In genomic region chr6:47903587-47903986, GRCm38 (mm10) we compare ENCODE assay signal across 21 mouse cellular contexts. TPM values are rescaled to one million over a fixed set of nuclear protein-coding genes. Genes with fewer than 3 reads are reported as not detected.
DNase-seq lines count a peak whose midpoint lies in the region; ATAC-seq and TF ChIP-seq lines count a peak whose summit lies in the region.
"Had no signal": no experiment of that assay in that cellular context is flagged by ENCODE, and none has a peak within 500 bp of the region (broad histone marks: within the 10 kb centered on the region; RNA-seq: fewer than 3 reads in every experiment).

No protein-coding gene starts in this region.

- no peak for ATAC-seq in midbrain, postnatal 0 days (ENCODE audit: low FRiP score)
- no peak for ATAC-seq in midbrain, embryonic 13.5 days
- no peak for ATAC-seq in forebrain, embryonic 13.5 days
- ATAC-seq: inflammation-experienced regulatory T-cells, adult 6 months; lung, postnatal 0 days had no signal

- no peak overlapping the region for H3K4me3 ChIP-seq in heart, embryonic 10.5 days
- H3K4me3 ChIP-seq in midbrain, postnatal 0 days (ENCODE audit: low read depth, low read length): no peak overlapping the region
- no peak overlapping the region for H3K4me3 ChIP-seq in midbrain, embryonic 13.5 days (replicated peaks)
- no peak overlapping the region for H3K4me3 ChIP-seq in forebrain, embryonic 13.5 days
- H3K4me3 ChIP-seq: embryonic facial prominence, embryonic 15.5 days; forebrain, embryonic 12.5 days; heart, adult 2 months; limb, embryonic 10.5 days; liver, embryonic 13.5 days had no signal

- H3K9me3 ChIP-seq in heart, embryonic 10.5 days: peaks cover 9% of the 10 kb centered on the region; the same call in 1 of the 2 replicates
- H3K9me3 ChIP-seq in midbrain, postnatal 0 days (ENCODE audit: low read length): no peaks in the 10 kb centered on the region
- H3K9me3 ChIP-seq in midbrain, embryonic 13.5 days: no peaks in the 10 kb centered on the region
- no peaks in the 10 kb centered on the region for H3K9me3 ChIP-seq in forebrain, embryonic 13.5 days (replicated peaks)
- H3K9me3 ChIP-seq: embryonic facial prominence, embryonic 15.5 days; forebrain, embryonic 12.5 days; limb, embryonic 10.5 days had no signal

- H3K27ac ChIP-seq in heart, embryonic 10.5 days: no peak overlapping the region
- no peak overlapping the region for H3K27ac ChIP-seq in midbrain, postnatal 0 days (ENCODE audit: low read depth, low read length)
- no peak overlapping the region for H3K27ac ChIP-seq in midbrain, embryonic 13.5 days
- no peak overlapping the region for H3K27ac ChIP-seq in forebrain, embryonic 13.5 days
- H3K27ac ChIP-seq: embryonic facial prominence, embryonic 15.5 days; forebrain, embryonic 12.5 days; heart, adult 2 months; limb, embryonic 10.5 days; liver, embryonic 13.5 days had no signal

- no peak overlapping the region for H3K4me2 ChIP-seq in midbrain, postnatal 0 days (ENCODE audit: low read depth, low read length, poor library complexity, severe bottlenecking)
- no peak overlapping the region for H3K4me2 ChIP-seq in midbrain, embryonic 13.5 days (replicated peaks)
- no peak overlapping the region for H3K4me2 ChIP-seq in forebrain, embryonic 13.5 days
- H3K4me2 ChIP-seq: embryonic facial prominence, embryonic 15.5 days; forebrain, embryonic 12.5 days; liver, embryonic 13.5 days had no signal

- H3K9ac ChIP-seq in midbrain, postnatal 0 days (replicated peaks; ENCODE audit: low read length, poor library complexity, severe bottlenecking): no peak overlapping the region
- no peak overlapping the region for H3K9ac ChIP-seq in midbrain, embryonic 13.5 days (replicated peaks)
- no peak overlapping the region for H3K9ac ChIP-seq in forebrain, embryonic 13.5 days
- H3K9ac ChIP-seq: embryonic facial prominence, embryonic 15.5 days; forebrain, embryonic 12.5 days; liver, embryonic 13.5 days had no signal

- TF ChIP-seq CTCF in midbrain, postnatal 0 days (IDR thresholded peaks at IDR 0.05): no peak

- peaks cover 83% of the 10 kb centered on the region for H3K36me3 ChIP-seq in heart, embryonic 10.5 days
- peaks cover 51% of the 10 kb centered on the region for H3K36me3 ChIP-seq in midbrain, postnatal 0 days (ENCODE audit: insufficient read depth, low read length)
- peaks cover 91% of the 10 kb centered on the region for H3K36me3 ChIP-seq in midbrain, embryonic 13.5 days
- peaks cover 97% of the 10 kb centered on the region for H3K36me3 ChIP-seq in forebrain, embryonic 13.5 days (ENCODE audit: poor library complexity, severe bottlenecking)

- peak; percentile 89 for DNase-seq in heart, adult 11 months
- DNase-seq in heart, embryonic 10.5 days (ENCODE audit: low spot score): no peak
- DNase-seq in midbrain, postnatal 0 days (ENCODE audit: low spot score): peak; percentile 15
- DNase-seq in cerebellum, adult 8-10 months: peak; percentile 72
- DNase-seq in skeletal muscle tissue, adult 2 months (ENCODE audit: low read depth, low spot score): peak; percentile 18
- no peak for DNase-seq in kidney, postnatal 25 days
- DNase-seq: heart, adult 2 months; kidney, adult 9 months; layer of hippocampus, postnatal 36 days; liver, embryonic 13.5 days; midbrain, embryonic 14.5 days; retina, postnatal 1 day; right cerebral cortex, postnatal 4 days; thymus, postnatal 36 days had no signal

- H3K27me3 ChIP-seq in heart, embryonic 10.5 days (ENCODE audit: insufficient read depth, poor library complexity, severe bottlenecking): peaks cover 51% of the 10 kb centered on the region
- no peaks in the 10 kb centered on the region for H3K27me3 ChIP-seq in midbrain, postnatal 0 days (ENCODE audit: insufficient read depth, low read length)
- H3K27me3 ChIP-seq in midbrain, embryonic 13.5 days: peaks cover 16% of the 10 kb centered on the region
- H3K27me3 ChIP-seq in forebrain, embryonic 13.5 days: peaks cover 15% of the 10 kb centered on the region; the same call in 1 of the 2 replicates
- H3K27me3 ChIP-seq: embryonic facial prominence, embryonic 15.5 days; liver, embryonic 13.5 days had no signal

- WGBS in heart, embryonic 10.5 days: 82% methylated on average over 4 of the region's 4 CpGs
- 77% methylated on average over 4 of the region's 4 CpGs for WGBS in midbrain, postnatal 0 days
- WGBS in midbrain, embryonic 13.5 days: 86% methylated on average over 4 of the region's 4 CpGs
- WGBS in forebrain, embryonic 13.5 days: 84% methylated on average over 4 of the region's 4 CpGs

- 0 out of 2 replicates have a peak, but pooled peaks cover 6% of the 10 kb centered on the region for H3K4me1 ChIP-seq in heart, embryonic 10.5 days
- no peaks in the 10 kb centered on the region for H3K4me1 ChIP-seq in midbrain, postnatal 0 days (ENCODE audit: insufficient read depth, low read length)
- H3K4me1 ChIP-seq in midbrain, embryonic 13.5 days (replicated peaks): no peaks in the 10 kb centered on the region
- no peaks in the 10 kb centered on the region for H3K4me1 ChIP-seq in forebrain, embryonic 13.5 days
- H3K4me1 ChIP-seq: embryonic facial prominence, embryonic 15.5 days; forebrain, embryonic 12.5 days; liver, embryonic 13.5 days had no signal

RNA-seq across cellular contexts. Expression of gene Zfp212, which starts 16.7 kb away (rescaled TPM):
- 9.4 and 11.8 TPM in 2 replicates for polyA plus RNA-seq in heart, embryonic 10.5 days (2016; fragmentation: Nextera tagmentation; extraction: Ambion mirVana)
- 13.4 and 15.9 TPM in 2 replicates for total RNA-seq in midbrain, postnatal 0 days (2014; rRNA removed)
- 19.0 and 21.8 TPM in 2 replicates for polyA plus RNA-seq in midbrain, postnatal 0 days (2015; fragmentation: Nextera tagmentation; extraction: Ambion mirVana)
- polyA plus RNA-seq in midbrain, embryonic 13.5 days (2015; fragmentation: Nextera tagmentation; extraction: Ambion mirVana): 21.0 and 22.2 TPM in 2 replicates
- polyA plus RNA-seq in forebrain, embryonic 13.5 days (2015; fragmentation: Nextera tagmentation; extraction: Ambion mirVana): 21.0 and 25.4 TPM in 2 replicates

RNA-seq across cellular contexts. Expression of gene Zfp282, which starts 26.6 kb away (rescaled TPM):
- 9.4 and 11.2 TPM in 2 replicates for polyA plus RNA-seq in heart, embryonic 10.5 days (2016; fragmentation: Nextera tagmentation; extraction: Ambion mirVana)
- total RNA-seq in midbrain, postnatal 0 days (2014; rRNA removed): 42.9 and 50.3 TPM in 2 replicates
- polyA plus RNA-seq in midbrain, postnatal 0 days (2015; fragmentation: Nextera tagmentation; extraction: Ambion mirVana): 15.9 and 17.2 TPM in 2 replicates
- polyA plus RNA-seq in midbrain, embryonic 13.5 days (2015; fragmentation: Nextera tagmentation; extraction: Ambion mirVana): 20.4 and 25.9 TPM in 2 replicates
- 18.7 and 19.1 TPM in 2 replicates for polyA plus RNA-seq in forebrain, embryonic 13.5 days (2015; fragmentation: Nextera tagmentation; extraction: Ambion mirVana)

RNA-seq across cellular contexts. Expression of gene Zfp956, which starts 49.6 kb away (rescaled TPM):
- 3.7 and 4.9 TPM in 2 replicates for polyA plus RNA-seq in heart, embryonic 10.5 days (2016; fragmentation: Nextera tagmentation; extraction: Ambion mirVana)
- total RNA-seq in midbrain, postnatal 0 days (2014; rRNA removed): 34.8 and 37.7 TPM in 2 replicates
- 26.1 and 27.0 TPM in 2 replicates for polyA plus RNA-seq in midbrain, postnatal 0 days (2015; fragmentation: Nextera tagmentation; extraction: Ambion mirVana)
- polyA plus RNA-seq in midbrain, embryonic 13.5 days (2015; fragmentation: Nextera tagmentation; extraction: Ambion mirVana): 13.9 and 14.6 TPM in 2 replicates
- polyA plus RNA-seq in forebrain, embryonic 13.5 days (2015; fragmentation: Nextera tagmentation; extraction: Ambion mirVana): 11.2 and 13.3 TPM in 2 replicates

Comparison
In these comparisons a context has a peak if more than half of its experiments do, and no peak if none do; other contexts are left out.
1. DNase-seq: peak in heart, adult 11 months (single experiment), midbrain, postnatal 0 days (single experiment), cerebellum, adult 8-10 months (single experiment) and skeletal muscle tissue, adult 2 months (single experiment); none in heart, embryonic 10.5 days (single experiment) and kidney, postnatal 25 days (0 of 2).